Mouse (Mus musculus) brain, embryonic 14.5 days (tissue): Measurements from ENCODE around the gene Lrig1.

Experiments
- CTCF ChIP-seq: fragments of 200-500 bp; IDR thresholded peaks from 2 replicates; pipeline ENCODE4 v1.5.1; 2012; ENCODE audit warnings: inconsistent platforms, mild to moderate bottlenecking, moderate library complexity, borderline replicate concordance; ENCODE audit not compliant: insufficient read depth, insufficient read length; ENCODE audit errors: extremely low read depth
- POLR2A ChIP-seq: fragments of 200-500 bp; IDR thresholded peaks from 2 replicates; pipeline ENCODE4 v1.6.1; 2012; ENCODE audit warnings: mild to moderate bottlenecking, inconsistent platforms, borderline replicate concordance; ENCODE audit not compliant: poor library complexity, insufficient read depth, insufficient read length, severe bottlenecking; ENCODE audit errors: extremely low read depth

GRCm38 (mm10) chr6:94714815-94715644 is 15.1 kb upstream of the Lrig1 start:
- no peak for TF ChIP-seq CTCF
- no peak for TF ChIP-seq POLR2A
